Mouse (Mus musculus): ENCODE measurements around the gene Rsu1. TPM values are rescaled to one million over a fixed set of nuclear protein-coding genes. Genes with fewer than 3 reads are reported as not detected.

Gene Rsu1
- polyA plus RNA-seq, 1 experiment from 2014 or later = 78.9 TPM

- no peak overlapping the region for H3K4me3 ChIP-seq (replicated peaks)
- 69% methylated on average over 4 of the region's 4 CpGs for WGBS (ENCODE audit: insufficient replicate concordance)
- H3K4me2 ChIP-seq = no peak overlapping the region
- DNase-seq (no peak), ATAC-seq (ENCODE audit: low read depth) (no peak)
- no peak overlapping the region for H3K9ac ChIP-seq
- H3K27me3 ChIP-seq = 0 out of 2 replicates have a peak, but pooled peaks cover 2% of the 10 kb centered on the region
- no peaks in the 10 kb centered on the region for H3K36me3 ChIP-seq
- H3K9me3 ChIP-seq (replicated peaks) = no peaks in the 10 kb centered on the region
- H3K27ac ChIP-seq = no peak overlapping the region
- H3K4me1 ChIP-seq (replicated peaks) = peaks cover 27% of the 10 kb centered on the region
Measured at GRCm38 (mm10) chr2:13039785-13040184, 231.4 kb downstream of the Rsu1 start.

GRCm38 (mm10) chr2:13038772-13039171, 232.4 kb downstream of the Rsu1 start:
- Histone ChIP-seq H3K27me3 (0 out of 2 replicates have a peak, but pooled peaks cover 2% of the 10 kb centered on the region), H3K4me2 (no peak overlapping the region), H3K4me1 (replicated peaks) (peaks cover 17% of the 10 kb centered on the region), H3K27ac (no peak overlapping the region), H3K4me3 (replicated peaks) (no peak overlapping the region), H3K9ac (no peak overlapping the region), H3K36me3 (no peaks in the 10 kb centered on the region), H3K9me3 (replicated peaks) (no peaks in the 10 kb centered on the region)
- DNase-seq (no peak), ATAC-seq (ENCODE audit: low read depth) (no peak)
- 52% methylated on average over 3 of the region's 3 CpGs for WGBS (ENCODE audit: insufficient replicate concordance)

Other genes starting within 250 kb of the Rsu1 start
- 0.03 and 0.06 TPM in 2 replicates for gene Cubn, start 220.4 kb upstream of the Rsu1 start, polyA plus RNA-seq (2015; fragmentation: Nextera tagmentation; extraction: Ambion mirVana)

Data from liver, embryonic 13.5 days (tissue).